Mouse (Mus musculus): ENCODE data around the gene Kctd5.

DNA sequence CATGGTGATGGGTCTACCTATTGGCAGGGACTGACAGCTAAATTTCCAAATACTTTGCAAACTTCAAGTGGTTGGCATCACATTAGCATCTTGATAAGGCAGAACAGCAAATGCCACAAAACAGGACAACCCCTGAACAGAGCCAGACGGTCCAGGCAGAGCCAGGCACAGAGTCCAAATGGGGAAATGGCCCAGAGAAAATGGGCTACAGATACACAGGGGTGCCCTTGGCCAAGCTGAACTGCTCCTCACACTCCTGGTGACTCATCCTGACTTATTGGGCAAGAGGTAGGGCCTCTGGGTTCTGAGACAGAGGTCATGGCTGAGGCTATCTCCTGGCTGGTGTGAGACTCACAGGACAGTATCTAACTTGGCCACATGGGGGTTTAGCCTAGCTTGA lies 65.9 kb downstream of the Kctd5 start:
- TF ChIP-seq POLR2A (IDR thresholded peaks at IDR 0.05; ENCODE audit: extremely low read depth, insufficient read depth, low read length) (no peak), CTCF (IDR thresholded peaks at IDR 0.05; ENCODE audit: low read depth, low read length) (peak; percentile 17; the same call in 1 of the 2 replicates)
